Mouse (Mus musculus): ENCODE data around the gene Alg12.

GRCm38 (mm10) chr15:88801903-88802302, 17.2 kb downstream of the Alg12 start:
- no peak for TF ChIP-seq CTCF (IDR thresholded peaks at IDR 0.05; ENCODE audit: insufficient read depth, low read depth, low read length)
- TF ChIP-seq POLR2A (IDR thresholded peaks at IDR 0.05; ENCODE audit: insufficient read depth, low read depth, low read length), result no peak

Measured in olfactory bulb, adult 2 months (tissue).